Mouse (Mus musculus) ES-E14 (cell line): ENCODE results near the gene Trpv4.

Experiments used
- HCFC1 ChIP-seq: IDR thresholded peaks from 2 replicates; pipeline ENCODE4 v1.6.1; 2012; ENCODE audit warnings: low read length, inconsistent platforms, borderline replicate concordance; ENCODE audit not compliant: insufficient read depth
- ZNF384 ChIP-seq: IDR thresholded peaks from 2 replicates; pipeline ENCODE4 v1.6.1; 2012; ENCODE audit warnings: low read depth, low read length, inconsistent platforms

- TF ChIP-seq ZNF384 (no peak), HCFC1 (no peak)
Measured at GRCm38 (mm10) chr5:114687901-114688300, 29.7 kb upstream of the Trpv4 start.
